Mouse (Mus musculus) CH12.LX (cell line): ENCODE results near the gene Mtfr2. TPM values are rescaled to one million over a fixed set of nuclear protein-coding genes. Genes with fewer than 3 reads are reported as not detected.

Experiments used
- DNase-seq: peaks from one replicate; pipeline ENCODE4 v3.0.0-alpha.2; 2013; ENCODE audit errors: extremely low read depth
- H3K27ac ChIP-seq: 2 replicates; pipeline ENCODE4 v1.5.1; 2012; ENCODE audit warnings: low read depth, mild to moderate bottlenecking, control low read depth, moderate library complexity; ENCODE audit not compliant: insufficient read depth
- H3K27me3 ChIP-seq: replicated peaks from 2 replicates; pipeline ENCODE3; 2012; ENCODE audit warnings: inconsistent platforms
- H3K36me3 ChIP-seq, 2 experiments: replicated peaks in 1 of 2; 2 replicates each; pipeline versions ENCODE3 to v1.6.1; 2012; ENCODE audit warnings: inconsistent platforms in 1 of 2, low read length in 1 of 2, mild to moderate bottlenecking in 1 of 2, mixed read lengths in 1 of 2, moderate library complexity in 1 of 2; ENCODE audit not compliant: control insufficient read depth in 1 of 2, insufficient read depth in 1 of 2
- H3K4me1 ChIP-seq, 2 experiments: 2 replicates each; pipeline ENCODE4 v1.6.1; 2012; ENCODE audit warnings: inconsistent platforms in 1 of 2, moderate library complexity in 1 of 2; ENCODE audit not compliant: insufficient read depth in 2 of 2, control insufficient read depth in 1 of 2
- H3K4me2 ChIP-seq: 2 replicates; pipeline ENCODE4 v1.6.1; 2012; ENCODE audit warnings: low read depth, mild to moderate bottlenecking, control low read depth; ENCODE audit not compliant: poor library complexity, insufficient read depth, severe bottlenecking
- H3K4me3 ChIP-seq, 3 experiments: fragments of 150-350 bp in 1 of 3; sonication (generic) in 1 of 3; replicated peaks in 1 of 3; 2 replicates each; pipeline versions ENCODE3 to v1.5.1; 2011 to 2012; ENCODE audit warnings: low read depth in 2 of 3, low read length in 2 of 3, mild to moderate bottlenecking in 2 of 3, moderate library complexity in 2 of 3, control low read depth in 1 of 3, improper control_type of control experiment in 1 of 3, inconsistent platforms in 1 of 3, mixed read lengths in 1 of 3; ENCODE audit not compliant: poor library complexity in 1 of 3
- H3K79me2 ChIP-seq: replicated peaks from 2 replicates; pipeline ENCODE4 v1.6.1; 2012; ENCODE audit warnings: mild to moderate bottlenecking, moderate library complexity; ENCODE audit not compliant: control insufficient read depth, poor library complexity, insufficient read depth, severe bottlenecking; ENCODE audit errors: extremely low read depth
- H3K9ac ChIP-seq: 2 replicates; pipeline ENCODE4 v1.6.1; 2012; ENCODE audit warnings: low read depth, mild to moderate bottlenecking, control low read depth, moderate library complexity; ENCODE audit not compliant: insufficient read depth
- H3K9me3 ChIP-seq: replicated peaks from 2 replicates; pipeline ENCODE3; 2012; ENCODE audit warnings: low read length, inconsistent platforms, mixed read lengths
- BHLHE40 ChIP-seq: IDR thresholded peaks from 2 replicates; pipeline ENCODE4 v1.6.1; 2011; ENCODE audit warnings: mild to moderate bottlenecking, low read depth, low read length, improper control_type of control experiment
- CHD1 ChIP-seq: IDR thresholded peaks from 2 replicates; pipeline ENCODE4 v1.6.1; 2012; ENCODE audit warnings: low read depth, low read length, improper control_type of control experiment, inconsistent platforms
- CHD2 ChIP-seq: IDR thresholded peaks from 2 replicates; pipeline ENCODE4 v1.6.1; 2011; ENCODE audit warnings: low read length, improper control_type of control experiment
- CTCF ChIP-seq, 2 experiments: IDR thresholded peaks in 1 of 2; conservative IDR thresholded peaks in 1 of 2; 2 replicates each; pipeline ENCODE4 v1.5.1; 2011 to 2012; ENCODE audit warnings: low read depth in 2 of 2, low read length in 2 of 2, improper control_type of control experiment in 1 of 2, inconsistent platforms in 1 of 2, mild to moderate bottlenecking in 1 of 2, moderate library complexity in 1 of 2
- E2F4 ChIP-seq: IDR thresholded peaks from 2 replicates; pipeline ENCODE4 v1.6.1; 2011; ENCODE audit warnings: low read depth, low read length, improper control_type of control experiment; ENCODE audit not compliant: insufficient replicate concordance
- ELF1 ChIP-seq: IDR thresholded peaks from 2 replicates; pipeline ENCODE4 v1.6.1; 2014; ENCODE audit warnings: low read depth, mild to moderate bottlenecking, inconsistent platforms, low read length, improper control_type of control experiment
- EP300 ChIP-seq: IDR thresholded peaks from 2 replicates; pipeline ENCODE4 v1.6.1; 2011; ENCODE audit warnings: low read length, improper control_type of control experiment
- ETS1 ChIP-seq: conservative IDR thresholded peaks from 2 replicates; pipeline ENCODE4 v1.6.1; 2012; ENCODE audit warnings: low read depth, mild to moderate bottlenecking, inconsistent platforms, low read length, improper control_type of control experiment, moderate library complexity
- GABPA ChIP-seq: IDR thresholded peaks from 2 replicates; pipeline ENCODE4 v1.6.1; 2012; ENCODE audit warnings: low read depth, low read length, improper control_type of control experiment, inconsistent platforms; ENCODE audit not compliant: insufficient replicate concordance
- HCFC1 ChIP-seq: IDR thresholded peaks from 2 replicates; pipeline ENCODE4 v1.6.1; 2012; ENCODE audit warnings: low read depth, mild to moderate bottlenecking, inconsistent platforms, low read length, improper control_type of control experiment
- IRF4 ChIP-seq: IDR thresholded peaks from 2 replicates; pipeline ENCODE4 v1.6.1; 2014; ENCODE audit warnings: low read depth, mild to moderate bottlenecking, inconsistent platforms, low read length, improper control_type of control experiment
- JUN ChIP-seq: IDR thresholded peaks from 2 replicates; pipeline ENCODE4 v1.6.1; 2011; ENCODE audit warnings: low read depth, mild to moderate bottlenecking, low read length, improper control_type of control experiment, moderate library complexity; ENCODE audit not compliant: insufficient read depth
- KAT2A ChIP-seq: IDR thresholded peaks from 2 replicates; pipeline ENCODE4 v1.6.1; 2012; ENCODE audit warnings: low read length, improper control_type of control experiment, inconsistent platforms; ENCODE audit not compliant: insufficient replicate concordance
- MAFK ChIP-seq: IDR thresholded peaks from 2 replicates; pipeline ENCODE4 v1.6.1; 2011; ENCODE audit warnings: low read length, improper control_type of control experiment; ENCODE audit not compliant: insufficient replicate concordance
- MAX ChIP-seq: IDR thresholded peaks from 2 replicates; pipeline ENCODE4 v1.6.1; 2011; ENCODE audit warnings: low read length, improper control_type of control experiment
- MAZ ChIP-seq: IDR thresholded peaks from 2 replicates; pipeline ENCODE4 v1.6.1; 2012; ENCODE audit warnings: low read depth, mild to moderate bottlenecking, inconsistent platforms, low read length, improper control_type of control experiment, moderate library complexity
- MEF2A ChIP-seq: IDR thresholded peaks from 2 replicates; pipeline ENCODE4 v1.6.1; 2014; ENCODE audit warnings: low read depth, mild to moderate bottlenecking, inconsistent platforms, low read length, improper control_type of control experiment, borderline replicate concordance
- MXI1 ChIP-seq: IDR thresholded peaks from 2 replicates; pipeline ENCODE4 v1.6.1; 2011; ENCODE audit warnings: mild to moderate bottlenecking, low read depth, low read length, improper control_type of control experiment
- MYC ChIP-seq: IDR thresholded peaks from 2 replicates; pipeline ENCODE4 v1.6.1; 2011; ENCODE audit warnings: low read depth, mild to moderate bottlenecking, improper control_type of control experiment, low read length
- NELFE ChIP-seq: IDR thresholded peaks from 2 replicates; pipeline ENCODE4 v1.6.1; 2011; ENCODE audit warnings: low read depth, low read length, improper control_type of control experiment
- NRF1 ChIP-seq: IDR thresholded peaks from 2 replicates; pipeline ENCODE4 v1.6.1; 2014; ENCODE audit warnings: low read depth, mild to moderate bottlenecking, inconsistent platforms, low read length, improper control_type of control experiment, moderate library complexity
- PAX5 ChIP-seq: IDR thresholded peaks from 2 replicates; pipeline ENCODE4 v1.6.1; 2012; ENCODE audit warnings: low read length, inconsistent platforms, mixed read lengths
- POLR2A ChIP-seq: IDR thresholded peaks from 2 replicates; pipeline ENCODE4 v1.6.1; 2011; ENCODE audit warnings: low read depth, mild to moderate bottlenecking, improper control_type of control experiment, low read length
- POLR2AphosphoS2 ChIP-seq: IDR thresholded peaks from 2 replicates; pipeline ENCODE4 v1.6.1; 2011; ENCODE audit warnings: low read depth, low read length, improper control_type of control experiment
- RCOR1 ChIP-seq: conservative IDR thresholded peaks from 2 replicates; pipeline ENCODE4 v1.6.1; 2012; ENCODE audit warnings: low read depth, mild to moderate bottlenecking, inconsistent platforms, low read length, improper control_type of control experiment
- SIN3A ChIP-seq: IDR thresholded peaks from 2 replicates; pipeline ENCODE4 v1.6.1; 2012; ENCODE audit warnings: low read length, improper control_type of control experiment, inconsistent platforms
- SMC3 ChIP-seq: IDR thresholded peaks from 2 replicates; pipeline ENCODE4 v1.6.1; 2011; ENCODE audit warnings: low read depth, low read length, improper control_type of control experiment
- TBP ChIP-seq: conservative IDR thresholded peaks from 2 replicates; pipeline ENCODE4 v1.6.1; 2011; ENCODE audit warnings: low read depth, low read length, improper control_type of control experiment
- TCF12 ChIP-seq: IDR thresholded peaks from 2 replicates; pipeline ENCODE4 v1.6.1; 2014; ENCODE audit warnings: low read depth, mild to moderate bottlenecking, inconsistent platforms, low read length, improper control_type of control experiment
- UBTF ChIP-seq: IDR thresholded peaks from 2 replicates; pipeline ENCODE4 v1.6.1; 2012; ENCODE audit warnings: low read depth, mild to moderate bottlenecking, inconsistent platforms, low read length, improper control_type of control experiment, moderate library complexity
- USF1 ChIP-seq: IDR thresholded peaks from 2 replicates; pipeline ENCODE4 v1.6.1; 2014; ENCODE audit warnings: low read depth, mild to moderate bottlenecking, inconsistent platforms, low read length, improper control_type of control experiment
- USF2 ChIP-seq: conservative IDR thresholded peaks from 2 replicates; pipeline ENCODE4 v1.6.1; 2011; ENCODE audit warnings: low read depth, low read length, improper control_type of control experiment
- ZC3H11A ChIP-seq: IDR thresholded peaks from 2 replicates; pipeline ENCODE4 v1.6.1; 2012; ENCODE audit warnings: low read depth, mild to moderate bottlenecking, inconsistent platforms, low read length, improper control_type of control experiment
- ZKSCAN1 ChIP-seq: IDR thresholded peaks from 2 replicates; pipeline ENCODE4 v1.6.1; 2012; ENCODE audit warnings: low read depth, inconsistent platforms, low read length, improper control_type of control experiment, borderline replicate concordance
- ZMIZ1 ChIP-seq: IDR thresholded peaks from 2 replicates; pipeline ENCODE4 v1.6.1; 2012; ENCODE audit warnings: low read depth, mild to moderate bottlenecking, inconsistent platforms, low read length, improper control_type of control experiment
- ZNF384 ChIP-seq: IDR thresholded peaks from 2 replicates; pipeline ENCODE4 v1.6.1; 2012; ENCODE audit warnings: low read depth, low read length, improper control_type of control experiment, inconsistent platforms
- dilution Hi-C: fragments of 300-500 bp; cut with MboI; formaldehyde crosslinking; loops from 2 replicates; pipeline ENCODE4 v1.14.3; 2020; ENCODE audit warnings: low sequenced_read_pairs; ENCODE audit not compliant: extremely low pct_unique_long_range_greater_than_20kb, extremely low pct_ligation_motif_present
- in situ Hi-C: fragments of 300-500 bp; cut with MboI; formaldehyde crosslinking; loops from 3 replicates; pipeline ENCODE4 v1.14.3; 2019; ENCODE audit warnings: low sequenced_read_pairs, low pct_ligation_motif_present, low pct_unique_long_range_greater_than_20kb, mixed read lengths
- polyA plus RNA-seq: library from polyadenylated mRNA; unstranded; fragments of >175 nt; gene quantifications from 2 replicates; pipeline ENCODE4 v1.2.1, GENCODE M21; 2012; ENCODE audit warnings: low read depth; ENCODE audit not compliant: insufficient read length
- total RNA-seq, 2 experiments: library from RNA; depleted of rRNA; stranded (reverse); fragments of 300-350 nt in 1 of 2; fragments of >200 nt in 1 of 2; gene quantifications; 2 replicates each; pipeline ENCODE4 v1.2.3; 2012 to 2014

The Mtfr2 gene
- total and polyA plus RNA-seq, 3 experiments = 3.8 to 16.9 (median 4.0) TPM

DNA sequence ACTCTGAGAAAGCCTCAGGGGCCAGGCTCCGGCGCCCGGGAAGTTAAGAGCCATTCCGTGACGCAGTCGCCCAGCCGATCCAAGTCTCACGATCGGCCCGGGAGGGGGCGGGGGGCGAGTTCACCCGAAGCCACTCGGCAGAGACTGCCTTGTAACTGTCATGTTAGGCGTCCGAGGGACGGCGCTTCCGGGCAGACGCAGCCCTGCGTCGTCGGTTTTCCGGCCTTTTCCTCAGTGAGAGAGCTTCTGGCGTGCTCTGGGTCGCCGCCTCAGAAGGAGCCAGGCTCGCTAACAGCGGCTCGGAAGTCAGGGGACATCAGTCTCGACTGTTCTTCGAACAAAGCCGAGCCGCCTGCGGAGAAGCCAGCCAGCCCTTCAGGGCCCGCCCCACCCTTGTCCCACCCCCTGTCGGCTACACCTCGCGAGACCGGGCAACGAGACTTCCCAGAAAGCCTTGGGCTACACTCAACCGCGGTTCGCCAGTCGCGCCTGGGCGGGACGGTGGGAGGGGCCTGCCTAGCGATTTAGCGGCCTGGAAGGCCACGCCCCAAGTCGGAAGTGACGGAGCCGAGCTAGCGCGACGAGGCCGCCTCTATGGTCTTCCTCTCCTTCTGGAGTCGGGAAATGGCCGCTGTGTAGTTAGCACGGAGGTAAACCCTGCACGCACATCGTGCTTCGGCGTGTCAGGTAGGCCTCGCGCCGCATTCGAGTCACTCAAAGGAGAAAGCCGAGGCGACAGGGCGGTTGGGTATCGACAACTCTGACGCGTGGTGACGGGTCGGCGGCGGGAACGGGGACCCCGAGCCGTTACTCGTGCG lies 35.4 kb upstream of the Mtfr2 start, which contains the start of gene Bclaf1:
Gene Bclaf1, plus strand, starts transcription at position 552 of the 818 bp plus-strand sequence.
- 0 out of 2 replicates have a peak, but pooled peaks have one; percentile 62 for TF ChIP-seq UBTF
- 0 out of 2 replicates have a peak, but pooled peaks have one; percentile 52 for TF ChIP-seq MXI1
- no peak for TF ChIP-seq CTCF (conservative IDR thresholded peaks at IDR 0.05 in 1 of 2, IDR thresholded peaks at IDR 0.05 in 1 of 2; ENCODE audit: low read depth in 2 of 2, low read length in 2 of 2)
- peak; percentile 79 for TF ChIP-seq ELF1
- TF ChIP-seq KAT2A = 0 out of 2 replicates have a peak, but pooled peaks have one; percentile 45
- TF ChIP-seq MAX = no peak; the same call in 1 of the 2 replicates
- TF ChIP-seq E2F4 = no peak
- TF ChIP-seq MAFK = no peak
- peak; percentile 95 for TF ChIP-seq TBP
- TF ChIP-seq CHD2 = peak; percentile 98
- TF ChIP-seq NELFE = peak; percentile 85
- TF ChIP-seq CHD1 = no peak; the same call in 1 of the 2 replicates
- TF ChIP-seq ETS1 = peak; percentile 25; the same call in 1 of the 2 replicates
- TF ChIP-seq MEF2A = no peak; the same call in 1 of the 2 replicates
- no peak for TF ChIP-seq USF2
- TF ChIP-seq PAX5 = no peak
- no peak; the same call in 1 of the 2 replicates for TF ChIP-seq NRF1
- TF ChIP-seq MYC = no peak
- TF ChIP-seq JUN = no peak
- TF ChIP-seq HCFC1 = peak; percentile 75
- TF ChIP-seq EP300 = peak; percentile 21; the same call in 1 of the 2 replicates
- no peak for TF ChIP-seq BHLHE40
- TF ChIP-seq IRF4 = peak; percentile 46; the same call in 1 of the 2 replicates
- TF ChIP-seq MAZ = peak; percentile 37; the same call in 1 of the 2 replicates
- peak; percentile 69; the same call in 1 of the 2 replicates for TF ChIP-seq TCF12
- no peak for TF ChIP-seq GABPA
- TF ChIP-seq ZNF384 = no peak
- peak; percentile 67 for TF ChIP-seq SIN3A
- TF ChIP-seq SMC3 = no peak
- no peak for TF ChIP-seq ZKSCAN1
- TF ChIP-seq POLR2AphosphoS2 = peak; percentile 83; the same call in 1 of the 2 replicates
- TF ChIP-seq ZC3H11A = no peak
- no peak for TF ChIP-seq USF1
- 0 out of 2 replicates have a peak, but pooled peaks have one; percentile 57 for TF ChIP-seq RCOR1
- peak; percentile 47; the same call in 1 of the 2 replicates for TF ChIP-seq ZMIZ1
- TF ChIP-seq POLR2A = peak; percentile 96
- peak within 1 kb of the TSS; percentile 99 for H3K27ac ChIP-seq
- H3K27me3 ChIP-seq = no peaks in the 10 kb centered on the region
- peak; percentile 99 for DNase-seq
- H3K9ac ChIP-seq = peak within 1 kb of the TSS; percentile 94
- H3K4me3 ChIP-seq = peak within 1 kb of the TSS; percentile 74 to 92 (median 87)
- dilution Hi-C loops (no loop called here), in situ Hi-C loops (no loop called here)
- peak within 1 kb of the TSS; percentile 95 for H3K4me2 ChIP-seq
- peaks cover 2 to 24% of the 10 kb centered on the region in 2 experiments; a peak in 2 of 4 replicates for H3K4me1 ChIP-seq
- peaks cover 36% of the 10 kb centered on the region for H3K79me2 ChIP-seq
- peaks cover 0 to 6% of the 10 kb centered on the region in 2 experiments for H3K36me3 ChIP-seq
- no peaks in the 10 kb centered on the region for H3K9me3 ChIP-seq
